Mouse (Mus musculus): ENCODE results near the gene Pard3b. TPM values are rescaled to one million over a fixed set of nuclear protein-coding genes. Genes with fewer than 3 reads are reported as not detected.

The Pard3b gene
- polyA plus RNA-seq, 1 experiment from 2014 or later: 2.3 TPM

GRCm38 (mm10) chr1:62679466-62679865, 1040.8 kb downstream of the Pard3b start:
- Histone ChIP-seq H3K27ac (ENCODE audit: low read length) (peak overlapping the region; percentile 30; the same call in 1 of the 2 replicates), H3K27me3 (ENCODE audit: control insufficient read depth, insufficient read depth, low read depth, low read length) (no peaks in the 10 kb centered on the region), H3K4me3 (ENCODE audit: low read depth, low read length) (no peak overlapping the region), H3K9me3 (replicated peaks; ENCODE audit: control insufficient read depth, low read length) (no peaks in the 10 kb centered on the region), H3K9ac (ENCODE audit: low read depth, low read length) (no peak overlapping the region), H3K4me1 (ENCODE audit: control insufficient read depth, low read depth, low read length) (no peaks in the 10 kb centered on the region), H3K4me2 (ENCODE audit: low read depth, low read length) (no peak overlapping the region), H3K36me3 (ENCODE audit: control insufficient read depth, insufficient read depth) (no peaks in the 10 kb centered on the region)
- ATAC-seq (ENCODE audit: low read depth): peak; percentile 65
- 34% methylated on average over 2 of the region's 2 CpGs for WGBS (ENCODE audit: insufficient replicate concordance)

GRCm38 (mm10) chr1:62682456-62683385, 1044.1 kb downstream of the Pard3b start:
- Histone ChIP-seq H3K27me3 (ENCODE audit: control insufficient read depth, insufficient read depth, low read depth, low read length) (no peaks in the 10 kb centered on the region), H3K9ac (ENCODE audit: low read depth, low read length) (no peak overlapping the region), H3K27ac (ENCODE audit: low read length) (no peak overlapping the region), H3K4me3 (ENCODE audit: low read depth, low read length) (no peak overlapping the region), H3K9me3 (replicated peaks; ENCODE audit: control insufficient read depth, low read length) (no peaks in the 10 kb centered on the region), H3K36me3 (ENCODE audit: control insufficient read depth, insufficient read depth) (no peaks in the 10 kb centered on the region), H3K4me1 (ENCODE audit: control insufficient read depth, low read depth, low read length) (no peaks in the 10 kb centered on the region), H3K4me2 (ENCODE audit: low read depth, low read length) (no peak overlapping the region)
- no peak for ATAC-seq (ENCODE audit: low read depth)
- WGBS (ENCODE audit: insufficient replicate concordance): 62% methylated on average over 21 of the region's 21 CpGs

- no peaks in the 10 kb centered on the region for H3K9me3 ChIP-seq (replicated peaks; ENCODE audit: control insufficient read depth, low read length)
- H3K36me3 ChIP-seq (ENCODE audit: control insufficient read depth, insufficient read depth): no peaks in the 10 kb centered on the region
- no peak overlapping the region for H3K4me3 ChIP-seq (ENCODE audit: low read depth, low read length)
- ATAC-seq (ENCODE audit: low read depth): no peak
- no peaks in the 10 kb centered on the region for H3K4me1 ChIP-seq (ENCODE audit: control insufficient read depth, low read depth, low read length)
- no peaks in the 10 kb centered on the region for H3K27me3 ChIP-seq (ENCODE audit: control insufficient read depth, insufficient read depth, low read depth, low read length)
- 74% methylated on average over 2 of the region's 2 CpGs for WGBS (ENCODE audit: insufficient replicate concordance)
- no peak overlapping the region for H3K27ac ChIP-seq (ENCODE audit: low read length)
- no peak overlapping the region for H3K9ac ChIP-seq (ENCODE audit: low read depth, low read length)
- no peak overlapping the region for H3K4me2 ChIP-seq (ENCODE audit: low read depth, low read length)
Measured at GRCm38 (mm10) chr1:62683498-62683897, 1044.9 kb downstream of the Pard3b start.

- 59% methylated on average over 8 of the region's 8 CpGs for WGBS (ENCODE audit: insufficient replicate concordance)
- no peak overlapping the region for H3K27ac ChIP-seq (ENCODE audit: low read length)
- no peak for ATAC-seq (ENCODE audit: low read depth)
- H3K9ac ChIP-seq (ENCODE audit: low read depth, low read length): no peak overlapping the region
- no peak overlapping the region for H3K4me2 ChIP-seq (ENCODE audit: low read depth, low read length)
- H3K9me3 ChIP-seq (replicated peaks; ENCODE audit: control insufficient read depth, low read length): no peaks in the 10 kb centered on the region
- no peaks in the 10 kb centered on the region for H3K27me3 ChIP-seq (ENCODE audit: control insufficient read depth, insufficient read depth, low read depth, low read length)
- no peaks in the 10 kb centered on the region for H3K4me1 ChIP-seq (ENCODE audit: control insufficient read depth, low read depth, low read length)
- H3K4me3 ChIP-seq (ENCODE audit: low read depth, low read length): no peak overlapping the region
- no peaks in the 10 kb centered on the region for H3K36me3 ChIP-seq (ENCODE audit: control insufficient read depth, insufficient read depth)
Measured at GRCm38 (mm10) chr1:62687511-62687910, 1048.9 kb downstream of the Pard3b start.

- no peaks in the 10 kb centered on the region for H3K36me3 ChIP-seq (ENCODE audit: control insufficient read depth, insufficient read depth)
- H3K27ac ChIP-seq (ENCODE audit: low read length): no peak overlapping the region
- H3K4me1 ChIP-seq (ENCODE audit: control insufficient read depth, low read depth, low read length): no peaks in the 10 kb centered on the region
- H3K9me3 ChIP-seq (replicated peaks; ENCODE audit: control insufficient read depth, low read length): no peaks in the 10 kb centered on the region
- WGBS (ENCODE audit: insufficient replicate concordance): 31% methylated on average over 6 of the region's 6 CpGs
- H3K4me3 ChIP-seq (ENCODE audit: low read depth, low read length): no peak overlapping the region
- H3K27me3 ChIP-seq (ENCODE audit: control insufficient read depth, insufficient read depth, low read depth, low read length): no peaks in the 10 kb centered on the region
- H3K4me2 ChIP-seq (ENCODE audit: low read depth, low read length): no peak overlapping the region
- no peak overlapping the region for H3K9ac ChIP-seq (ENCODE audit: low read depth, low read length)
- no peak for ATAC-seq (ENCODE audit: low read depth)
Measured at GRCm38 (mm10) chr1:62691175-62691574, 1052.6 kb downstream of the Pard3b start.

Measured in liver, embryonic 16.5 days (tissue).